ENCODE assay signal across 33 mouse cellular contexts in genomic region chr5:144585100-144585499, GRCm38 (mm10). TPM values are rescaled to one million over a fixed set of nuclear protein-coding genes. Genes with fewer than 3 reads are reported as not detected.
DNase-seq lines count a peak whose midpoint lies in the region; ATAC-seq lines count a peak whose summit lies in the region.
"Had no signal": no experiment of that assay in that cellular context is flagged by ENCODE, and none has a peak within 500 bp of the region (broad histone marks: within the 10 kb centered on the region; RNA-seq: fewer than 3 reads in every experiment).

No protein-coding gene starts in this region.

- no peak overlapping the region for H3K4me3 ChIP-seq in hindbrain, embryonic 16.5 days (ENCODE audit: low read length)
- H3K4me3 ChIP-seq: embryonic facial prominence, embryonic 13.5 days; forebrain, embryonic 10.5 days; forebrain, embryonic 15.5 days; heart, embryonic 10.5 days; heart, embryonic 15.5 days; hindbrain, embryonic 12.5 days; limb, embryonic 13.5 days; lung, embryonic 15.5 days; midbrain, embryonic 10.5 days; midbrain, embryonic 15.5 days; neural tube, embryonic 15.5 days had no signal

- ATAC-seq in hindbrain, embryonic 16.5 days = no peak
- ATAC-seq: CD4-positive, CD25-positive, alpha-beta regulatory T cell, adult 4 months; forebrain, embryonic 15.5 days; intestine, embryonic 16.5 days; midbrain, embryonic 15.5 days had no signal

- no peaks in the 10 kb centered on the region for H3K27me3 ChIP-seq in hindbrain, embryonic 16.5 days (replicated peaks; ENCODE audit: control insufficient read depth, insufficient read depth, low read length)
- H3K27me3 ChIP-seq: embryonic facial prominence, embryonic 13.5 days; forebrain, embryonic 15.5 days; heart, embryonic 15.5 days; hindbrain, embryonic 12.5 days; limb, embryonic 13.5 days; lung, embryonic 15.5 days; midbrain, embryonic 15.5 days; neural tube, embryonic 15.5 days had no signal

- no peaks in the 10 kb centered on the region for H3K36me3 ChIP-seq in hindbrain, embryonic 16.5 days (ENCODE audit: control insufficient read depth, insufficient read depth, low read length)
- H3K36me3 ChIP-seq: embryonic facial prominence, embryonic 13.5 days; forebrain, embryonic 10.5 days; forebrain, embryonic 15.5 days; heart, embryonic 10.5 days; heart, embryonic 15.5 days; hindbrain, embryonic 12.5 days; limb, embryonic 13.5 days; lung, embryonic 15.5 days; midbrain, embryonic 10.5 days; midbrain, embryonic 15.5 days; neural tube, embryonic 15.5 days had no signal

- no peak overlapping the region for H3K9ac ChIP-seq in hindbrain, embryonic 16.5 days (ENCODE audit: low read depth, low read length)
- H3K9ac ChIP-seq: embryonic facial prominence, embryonic 13.5 days; forebrain, embryonic 15.5 days; heart, embryonic 15.5 days; hindbrain, embryonic 12.5 days; limb, embryonic 13.5 days; lung, embryonic 15.5 days; midbrain, embryonic 15.5 days; neural tube, embryonic 15.5 days had no signal

- WGBS in hindbrain, embryonic 16.5 days = 87% methylated on average over 5 of the region's 5 CpGs

- H3K4me1 ChIP-seq in hindbrain, embryonic 16.5 days (ENCODE audit: control insufficient read depth, insufficient read depth, low read depth, low read length) = no peaks in the 10 kb centered on the region
- H3K4me1 ChIP-seq: embryonic facial prominence, embryonic 13.5 days; forebrain, embryonic 10.5 days; forebrain, embryonic 15.5 days; heart, embryonic 10.5 days; heart, embryonic 15.5 days; hindbrain, embryonic 12.5 days; limb, embryonic 13.5 days; lung, embryonic 15.5 days; midbrain, embryonic 10.5 days; midbrain, embryonic 15.5 days; neural tube, embryonic 15.5 days had no signal

- peak; percentile 3 for DNase-seq in layer of hippocampus, adult 9-11 months
- no peak for DNase-seq in layer of hippocampus, postnatal 25 days (ENCODE audit: extremely low spot score in 1 of 2, low spot score in 1 of 2)
- DNase-seq in right cerebral cortex, adult 18-20 months = peak; percentile 51
- DNase-seq in right cerebral cortex, postnatal 10 days (ENCODE audit: low spot score in 2 of 2) = no peak
- peak; percentile 49 to 53 for DNase-seq in frontal cortex, postnatal 36 days (ENCODE audit: low spot score in 2 of 2)
- DNase-seq in heart, postnatal 4 days = no peak
- DNase-seq: adrenal gland, postnatal 14 days; cerebellum, adult 11-12 months; cerebellum, adult 9-11 months; embryo, embryonic 11 days; gastrocnemius, postnatal 14 days; heart, adult 11 months; kidney, adult 8-10 months; kidney, postnatal 4 days; thymus, postnatal 4 days had no signal

- H3K27ac ChIP-seq in hindbrain, embryonic 16.5 days (ENCODE audit: low read depth, low read length) = no peak overlapping the region
- H3K27ac ChIP-seq: embryonic facial prominence, embryonic 13.5 days; forebrain, embryonic 10.5 days; forebrain, embryonic 15.5 days; heart, embryonic 10.5 days; heart, embryonic 15.5 days; hindbrain, embryonic 12.5 days; kidney, postnatal 0 days; limb, embryonic 13.5 days; lung, embryonic 15.5 days; midbrain, embryonic 10.5 days; midbrain, embryonic 15.5 days; neural tube, embryonic 15.5 days; stomach, postnatal 0 days had no signal

- H3K9me3 ChIP-seq in hindbrain, embryonic 16.5 days (ENCODE audit: control insufficient read depth, low read length) = peaks cover 6% of the 10 kb centered on the region
- H3K9me3 ChIP-seq: forebrain, embryonic 15.5 days; heart, embryonic 10.5 days; heart, embryonic 15.5 days; lung, embryonic 15.5 days; midbrain, embryonic 15.5 days; neural tube, embryonic 15.5 days had no signal

- H3K4me2 ChIP-seq in hindbrain, embryonic 16.5 days (ENCODE audit: low read length) = no peak overlapping the region
- H3K4me2 ChIP-seq: embryonic facial prominence, embryonic 13.5 days; forebrain, embryonic 15.5 days; heart, embryonic 15.5 days; hindbrain, embryonic 12.5 days; limb, embryonic 13.5 days; liver, embryonic 11.5 days; lung, embryonic 15.5 days; midbrain, embryonic 15.5 days; neural tube, embryonic 15.5 days had no signal

RNA-seq across cellular contexts. Expression of gene Nptx2, which starts 39.4 kb away (rescaled TPM):
- 10 to 100 TPM; 55.4 to 55.5 TPM for total RNA-seq in layer of hippocampus, postnatal 25 days (2021)
- 6.6 TPM in 2 replicates for polyA plus RNA-seq in hindbrain, embryonic 16.5 days (2015; fragmentation: Nextera tagmentation; extraction: Ambion mirVana)
- total RNA-seq in heart, postnatal 4 days (2021) = under 1 TPM in 1 of 2 experiments, not detected in 1; 0.23 TPM
- total RNA-seq: megakaryocyte progenitor cell, adult 5-6 weeks had no signal
- polyA plus RNA-seq: CD4-positive, CD25-positive, alpha-beta regulatory T cell, adult 4 months had no signal

Comparison
In these comparisons a context has a peak if more than half of its experiments do, and no peak if none do; other contexts are left out.
1. DNase-seq: peak in layer of hippocampus, adult 9-11 months (single experiment), right cerebral cortex, adult 18-20 months (single experiment) and frontal cortex, postnatal 36 days (2 of 2); none in layer of hippocampus, postnatal 25 days (0 of 2), right cerebral cortex, postnatal 10 days (0 of 2) and heart, postnatal 4 days (single experiment).
2. RNA of gene Nptx2, which starts 39.4 kb away (total RNA-seq): 55.4 to 55.5 TPM in layer of hippocampus, postnatal 25 days; 0.23 TPM in heart, postnatal 4 days; every median in the first group is over 10 times any median in the second.